Mouse (Mus musculus) T-cell, adult 2 months (primary cell): ENCODE data around the gene Cntn2.
"Not testable (repeated sequence)": the region's sequence is repeated elsewhere in the genome, so short reads cannot be mapped to it uniquely, and the experiment has no call there.

Experiments
- DNase-seq: peaks from one replicate; pipeline ENCODE4 v3.0.0; 2022; ENCODE audit warnings: low spot score

The Cntn2 gene

DNA sequence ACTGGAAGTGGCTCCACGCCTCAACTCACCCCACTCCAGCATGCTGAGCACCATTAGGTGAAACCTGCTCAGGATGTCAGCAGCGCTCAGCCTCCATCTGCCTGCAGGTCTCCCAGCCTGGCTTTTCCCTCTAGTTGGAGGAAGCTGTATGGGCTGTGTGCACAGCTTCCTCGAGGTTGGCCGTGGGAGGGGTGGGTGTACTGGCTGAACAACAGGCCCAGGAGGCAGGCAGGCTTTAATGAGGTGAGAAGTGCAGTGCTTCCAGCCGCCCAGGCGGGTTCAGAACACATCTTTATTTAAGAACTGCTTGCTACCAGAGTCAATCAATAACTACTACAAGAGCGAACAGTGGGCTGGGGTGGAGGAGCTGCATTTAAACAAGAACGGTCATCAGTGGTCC, 31.5 kb downstream of the Cntn2 start:
- no peak for DNase-seq

GRCm38 (mm10) chr1:132509771-132510170, 33.3 kb downstream of the Cntn2 start:
- DNase-seq = no peak

DNA sequence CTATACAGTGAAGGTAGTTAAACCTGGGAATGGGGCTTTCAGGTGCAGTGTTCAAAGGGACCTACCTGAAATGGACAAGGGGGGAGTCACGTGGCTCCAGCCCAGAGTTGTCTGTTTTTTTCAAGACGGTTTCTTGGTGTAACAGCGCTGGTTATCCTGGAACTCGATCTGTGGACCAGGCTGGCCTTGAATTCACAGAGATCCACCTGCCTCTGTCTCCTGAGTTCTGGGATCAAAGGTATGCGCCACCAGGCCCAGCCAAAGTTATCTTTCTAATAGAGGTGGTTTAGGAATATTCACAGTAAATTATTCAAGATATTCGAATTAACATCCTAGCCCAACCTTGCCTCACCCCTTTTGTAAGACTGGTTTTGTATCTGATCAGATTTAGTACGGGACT, 36.4 kb downstream of the Cntn2 start:
- no peak for DNase-seq

DNA sequence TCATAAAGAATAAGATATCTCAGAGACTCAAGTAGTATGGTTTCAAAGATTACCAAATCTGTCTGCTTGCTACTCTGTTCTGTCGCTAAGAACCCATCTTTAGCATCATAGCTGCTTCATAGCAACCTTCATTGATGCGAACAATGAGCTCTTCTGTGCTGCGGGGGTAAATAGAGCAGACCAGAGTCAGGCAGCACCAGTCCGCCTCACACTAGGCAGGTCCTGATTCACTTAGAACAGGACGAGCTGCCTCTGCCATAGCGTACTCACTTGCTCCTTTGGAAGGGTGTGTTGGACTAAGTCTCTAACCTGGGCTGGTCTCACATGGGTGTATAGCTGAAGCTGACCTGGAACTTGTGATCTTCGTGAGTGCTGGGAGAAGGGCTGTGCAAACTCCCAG, 37.0 kb downstream of the Cntn2 start, which contains the start of gene Tmem81:
TSS of gene Tmem81 (plus strand) at position 173 of the 400 bp plus-strand sequence.
- DNase-seq = no peak

- DNase-seq = no peak
Measured at GRCm38 (mm10) chr1:132505155-132505554, 37.9 kb downstream of the Cntn2 start.

- DNase-seq = no peak
Measured at GRCm38 (mm10) chr1:132500535-132500934, 42.5 kb downstream of the Cntn2 start.

GRCm38 (mm10) chr1:132483759-132484158, 59.3 kb downstream of the Cntn2 start:
- DNase-seq = no peak

DNA sequence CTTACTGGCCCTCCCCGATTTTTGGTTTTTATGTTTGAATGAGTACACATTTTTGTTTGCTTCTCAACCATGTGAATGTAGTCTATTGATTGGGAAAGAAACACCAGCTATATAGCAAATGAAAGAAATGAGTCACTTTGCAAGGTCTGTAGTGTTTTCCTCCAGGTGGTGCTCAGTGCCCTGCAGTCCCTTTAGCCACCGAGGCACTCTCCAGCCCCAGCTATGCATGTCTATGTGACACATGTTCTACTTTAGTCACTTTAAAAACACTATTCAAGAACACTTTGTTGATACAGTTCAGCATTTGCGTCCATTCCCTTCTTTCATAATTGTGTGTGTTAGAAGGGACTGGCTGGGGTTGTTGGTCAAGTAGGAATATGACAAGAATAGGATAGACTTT, 59.8 kb downstream of the Cntn2 start:
- DNase-seq = no peak

- no peak for DNase-seq
Measured at GRCm38 (mm10) chr1:132481619-132482018, 61.4 kb downstream of the Cntn2 start.

- DNase-seq = no peak
Measured at GRCm38 (mm10) chr1:132479438-132479837, 63.6 kb downstream of the Cntn2 start.

DNA sequence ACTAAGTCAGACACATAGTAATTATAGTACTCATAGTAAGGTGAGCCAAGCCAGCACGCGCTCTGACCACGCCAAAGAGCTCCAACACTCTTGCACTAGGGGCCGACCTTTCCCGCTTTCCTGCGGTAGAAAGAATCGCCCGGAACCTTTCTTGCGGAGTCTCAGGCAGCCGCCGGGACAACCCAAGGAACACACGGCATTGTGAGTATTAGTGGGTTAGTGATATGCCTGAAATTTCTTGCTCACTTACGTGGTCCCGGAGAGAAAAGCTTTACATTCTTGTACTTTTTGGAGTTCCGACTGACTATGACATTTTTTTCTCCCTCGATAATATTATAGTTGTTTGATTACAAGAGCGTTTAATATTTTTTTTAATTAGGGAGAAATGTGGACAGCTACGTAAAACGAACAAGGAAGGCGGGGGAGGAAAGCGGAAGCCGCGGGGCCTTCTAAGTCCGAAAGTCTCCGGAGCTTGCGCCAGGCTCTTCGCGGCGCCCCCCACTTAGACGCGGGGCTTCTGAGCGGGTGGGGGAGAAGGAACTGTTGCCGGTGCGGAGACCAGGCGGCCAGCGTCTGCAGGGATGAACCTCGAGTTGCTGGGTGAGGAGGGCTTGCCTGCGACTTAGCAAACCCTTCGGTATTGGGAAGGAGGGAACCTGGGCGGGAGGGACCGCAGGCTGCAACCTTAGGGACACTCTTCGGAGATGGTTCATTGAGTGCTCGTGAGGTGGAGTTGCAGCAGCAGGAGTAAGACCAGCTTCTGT, 65.9 kb downstream of the Cntn2 start, which contains the start of gene Rbbp5:
TSS of gene Rbbp5 (plus strand) at position 438 of the 764 bp plus-strand sequence.
- peak; percentile 83 for DNase-seq

GRCm38 (mm10) chr1:132476575-132476927, 66.5 kb downstream of the Cntn2 start:
- no peak for DNase-seq

GRCm38 (mm10) chr1:132474496-132474895, 68.6 kb downstream of the Cntn2 start:
- no peak for DNase-seq

- no peak for DNase-seq
Measured at GRCm38 (mm10) chr1:132472537-132472936, 70.5 kb downstream of the Cntn2 start.

- DNase-seq = no peak
Measured at GRCm38 (mm10) chr1:132471499-132471898, 71.6 kb downstream of the Cntn2 start.

DNA sequence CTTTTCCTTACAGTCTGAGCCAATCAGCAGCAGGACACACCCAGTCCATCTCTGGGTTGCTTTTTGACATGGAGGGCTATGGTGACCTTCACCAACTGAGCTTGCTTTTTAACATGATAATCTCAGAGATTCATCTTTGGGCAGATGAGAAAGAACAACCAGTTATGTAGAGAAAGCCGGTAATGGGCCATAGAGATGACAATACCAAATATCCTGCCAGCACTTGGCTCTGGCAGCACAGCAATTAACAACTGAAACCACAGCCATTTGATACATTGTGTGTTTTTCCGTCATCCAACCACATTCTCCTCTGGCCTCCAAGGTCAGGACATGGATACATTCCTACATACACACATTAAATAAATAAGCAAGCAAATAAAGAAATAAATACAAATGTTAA, 72.0 kb downstream of the Cntn2 start:
- DNase-seq = no peak

GRCm38 (mm10) chr1:132470031-132470430, 73.0 kb downstream of the Cntn2 start:
- not testable (repeated sequence) for DNase-seq

DNA sequence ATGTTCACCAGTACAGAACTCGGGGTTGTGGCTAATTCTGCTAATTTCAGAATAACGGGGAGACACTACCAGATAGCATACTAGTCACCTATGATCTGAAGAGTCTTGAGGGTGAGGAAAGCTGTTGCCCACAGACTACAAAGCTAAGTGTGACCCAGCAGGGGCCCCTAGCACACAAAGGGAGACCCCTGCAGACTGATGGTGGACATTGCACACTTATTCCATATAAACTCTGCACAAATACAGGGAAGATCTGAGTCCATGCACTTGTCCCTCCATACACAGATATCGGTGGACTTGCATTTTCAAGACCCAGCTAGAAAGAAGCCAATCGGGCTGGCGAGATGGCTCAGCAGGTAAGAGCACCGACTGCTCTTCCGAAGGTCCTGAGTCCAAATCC, 73.5 kb downstream of the Cntn2 start:
- DNase-seq = no peak

GRCm38 (mm10) chr1:132468926-132469325, 74.1 kb downstream of the Cntn2 start:
- DNase-seq = no peak

DNA sequence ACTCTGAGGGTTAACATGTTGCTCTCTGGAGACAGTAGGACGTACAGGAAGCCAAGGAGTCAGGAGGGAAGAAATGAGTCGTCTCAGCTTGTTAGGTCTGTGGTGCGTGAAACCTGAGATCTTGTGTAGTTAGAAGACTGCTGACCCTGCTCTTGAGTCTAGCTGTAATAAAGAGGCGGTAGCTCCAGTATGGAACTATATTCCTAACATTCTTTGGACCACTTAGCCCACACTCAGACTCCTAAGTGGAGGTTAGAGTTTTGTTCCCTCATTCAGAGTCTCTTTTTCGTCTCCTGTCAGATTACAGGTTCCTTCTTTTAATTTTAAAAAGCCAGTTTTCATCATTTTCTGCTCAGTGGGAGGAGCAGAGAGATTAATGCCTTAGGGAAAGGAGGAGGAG, 78.4 kb downstream of the Cntn2 start:
- DNase-seq = no peak
